Comparison of ENCODE assay signal across 19 mouse cellular contexts in the genomic region with DNA sequence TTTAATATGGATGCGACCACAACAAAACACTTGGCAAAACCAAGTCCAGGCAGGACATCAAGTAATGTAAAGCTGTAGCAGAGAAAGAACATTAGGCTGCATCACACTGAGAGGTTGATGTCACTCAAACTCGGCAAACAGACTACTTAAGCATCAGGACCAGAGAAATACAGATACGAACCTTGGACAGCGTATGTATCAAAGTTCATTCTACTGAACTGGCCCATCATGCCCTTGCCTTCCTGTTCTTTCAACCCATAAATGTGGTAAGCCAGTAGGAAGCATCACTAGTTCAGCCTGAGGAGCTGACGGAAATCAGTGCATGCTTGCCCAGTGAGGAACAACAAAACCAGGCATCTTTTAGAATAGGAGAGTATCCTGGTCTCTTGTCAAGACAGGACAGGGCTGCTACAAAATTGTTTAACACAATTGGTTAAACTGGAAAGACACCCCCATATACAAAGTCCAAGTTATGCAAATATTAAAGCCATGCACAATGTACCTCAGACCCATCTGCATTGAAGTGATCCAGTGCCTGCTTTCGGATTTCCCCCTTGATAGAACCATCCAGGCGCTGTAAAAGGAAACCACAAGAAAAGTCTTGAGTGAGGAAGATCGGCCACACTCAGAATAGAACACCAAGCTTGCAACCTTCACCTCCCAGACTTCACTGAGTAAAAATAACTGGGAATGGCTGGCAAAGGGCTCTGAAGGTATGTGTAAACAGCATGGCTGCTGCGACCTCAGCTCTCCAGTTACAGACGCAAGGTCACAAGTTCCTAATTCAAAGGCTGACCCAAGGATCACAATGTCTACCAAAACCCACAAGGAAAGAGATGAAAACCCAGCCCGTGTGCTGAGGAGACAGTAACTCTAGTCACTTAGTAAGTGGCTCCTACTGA.
A peak's percentile ranks its signal among the peaks of the same experiment; 100 is the strongest.
DNase-seq lines count a peak whose midpoint lies in the region; ATAC-seq lines count a peak whose summit lies in the region.
"Had no signal": no experiment of that assay in that cellular context is flagged by ENCODE, and none has a peak within 500 bp of the region (broad histone marks: within the 10 kb centered on the region; RNA-seq: fewer than 3 reads in every experiment).

No protein-coding gene starts in this region.

- H3K27me3 ChIP-seq in liver, embryonic 15.5 days: no peaks in the 10 kb centered on the region
- H3K27me3 ChIP-seq in heart, embryonic 16.5 days (ENCODE audit: control insufficient read depth, insufficient read depth, low read length): no peaks in the 10 kb centered on the region
- H3K27me3 ChIP-seq: lung, embryonic 15.5 days had no signal

- no peak overlapping the region for H3K4me2 ChIP-seq in liver, embryonic 15.5 days
- peak overlapping the region; percentile 3; the same call in 1 of the 2 replicates for H3K4me2 ChIP-seq in heart, embryonic 16.5 days (ENCODE audit: low read depth, low read length)
- H3K4me2 ChIP-seq: lung, embryonic 15.5 days had no signal

- H3K9me3 ChIP-seq in liver, embryonic 15.5 days (replicated peaks): no peaks in the 10 kb centered on the region
- H3K9me3 ChIP-seq in heart, embryonic 16.5 days (replicated peaks; ENCODE audit: control insufficient read depth, low read length): no peaks in the 10 kb centered on the region
- H3K9me3 ChIP-seq: G1E; lung, embryonic 15.5 days had no signal

- no peak overlapping the region for H3K27ac ChIP-seq in liver, embryonic 15.5 days (replicated peaks)
- peak overlapping the region; percentile 60 for H3K27ac ChIP-seq in heart, embryonic 16.5 days (ENCODE audit: low read length)
- H3K27ac ChIP-seq: hindbrain, postnatal 0 days; lung, embryonic 15.5 days had no signal

- no peak overlapping the region for H3K9ac ChIP-seq in liver, embryonic 15.5 days
- no peak overlapping the region for H3K9ac ChIP-seq in heart, embryonic 16.5 days (ENCODE audit: low read length)
- H3K9ac ChIP-seq: lung, embryonic 15.5 days had no signal

- WGBS in liver, embryonic 15.5 days (ENCODE audit: insufficient replicate concordance): 77% methylated on average over 11 of the region's 11 CpGs
- 67% methylated on average over 11 of the region's 11 CpGs for WGBS in heart, embryonic 16.5 days

- peak; percentile 12 for DNase-seq in embryo, embryonic 10.5 days (ENCODE audit: low spot score)
- no peak for DNase-seq in embryo, embryonic 9.5 days (ENCODE audit: extremely low spot score)
- no peak for DNase-seq in liver
- no peak for DNase-seq in lung, postnatal 4 days
- no peak for DNase-seq in cerebellum, postnatal 10 days
- DNase-seq in right cerebral cortex, adult 2 months (ENCODE audit: low spot score in 2 of 2): no peak
- DNase-seq: cerebellum, adult 18-20 months; embryo, embryonic 11 days; kidney, adult 9 months; left cerebral cortex, postnatal 4 days; midbrain, embryonic 14.5 days; right cerebral cortex, adult 18-20 months; thymus, postnatal 25 days had no signal

- H3K4me3 ChIP-seq in liver, embryonic 15.5 days (replicated peaks): no peak overlapping the region
- no peak overlapping the region for H3K4me3 ChIP-seq in heart, embryonic 16.5 days (ENCODE audit: low read length)
- H3K4me3 ChIP-seq: lung, embryonic 15.5 days had no signal

- ATAC-seq in liver, embryonic 15.5 days (ENCODE audit: insufficient read depth): 0 out of 2 replicates have a peak, but pooled peaks have one; percentile 35
- ATAC-seq in heart, embryonic 16.5 days (replicated peaks; ENCODE audit: extremely low read depth, insufficient read depth, low FRiP score): peak; percentile 51; the same call in 1 of the 2 replicates
- ATAC-seq: forebrain, embryonic 16.5 days; hindbrain, postnatal 0 days had no signal

- no peaks in the 10 kb centered on the region for H3K4me1 ChIP-seq in liver, embryonic 15.5 days (replicated peaks)
- H3K4me1 ChIP-seq in heart, embryonic 16.5 days (ENCODE audit: control insufficient read depth, insufficient read depth, low read length): peaks cover 17% of the 10 kb centered on the region
- H3K4me1 ChIP-seq: lung, embryonic 15.5 days had no signal

- H3K36me3 ChIP-seq in liver, embryonic 15.5 days (replicated peaks): peaks cover 97% of the 10 kb centered on the region
- peaks cover 65% of the 10 kb centered on the region for H3K36me3 ChIP-seq in heart, embryonic 16.5 days (ENCODE audit: control insufficient read depth, insufficient read depth)
